Mouse (Mus musculus) heart, postnatal 25 days (tissue): ENCODE measurements around the gene Mfsd14b. TPM values are rescaled to one million over a fixed set of nuclear protein-coding genes. Genes with fewer than 3 reads are reported as not detected.

Source experiments
- DNase-seq: peaks from one replicate; pipeline ENCODE4 v3.0.0; 2022; ENCODE audit warnings: low spot score
- intact Hi-C: fragments of 180-260 bp; cut with DNase I; formaldehyde crosslinking; loops from one replicate; pipeline ENCODE4 v1.15.1; 2025
- total RNA-seq, 2 experiments: library from RNA; stranded (reverse); gene quantifications; 2 replicates each; pipeline ENCODE4 v1.2.3; 2021

Gene Mfsd14b
- total RNA-seq: 10 to 100 TPM; 16.6 to 20.6 TPM

- peak; percentile 81 for DNase-seq
- intact Hi-C loops: loop anchor here (5.0 to 10.0 kb wide), 3 partner anchors 130 to 798 kb away; partner anchors contain the start of genes Aaed1 and Zfp369
These were observed at the start of gene Mfsd14b for GRCm38 (mm10) chr13:65112459-65113110. Gene Mfsd14b (minus strand): TSS chr13:65112975.

- intact Hi-C loops: no loop called here
These were observed 37.2 kb upstream of the Mfsd14b start, which contains the start of gene Olfr466 for GRCm38 (mm10) chr13:65149940-65150339. Gene Olfr466 (plus strand): TSS chr13:65150240.

GRCm38 (mm10) chr13:65137789-65138188 is 25.0 kb upstream of the Mfsd14b start, which contains the start of gene Olfr465-ps1:
Gene Olfr465-ps1 (plus strand): TSS chr13:65138089.
- intact Hi-C loops: no loop called here
- no peak for DNase-seq

More at GRCm38 (mm10) chr13:65149940-65150339, 37.2 kb upstream of the Mfsd14b start, which contains the start of gene Olfr466:
- no peak for DNase-seq

GRCm38 (mm10) chr13:65127063-65127847 is 14.5 kb upstream of the Mfsd14b start:
- intact Hi-C loops: loop anchor here (10.0 kb wide), 1 partner anchor 682 kb away; no protein-coding TSS in a partner anchor
- no peak for DNase-seq

GRCm38 (mm10) chr13:65122111-65122510 is 9.3 kb upstream of the Mfsd14b start:
- intact Hi-C loops: loop anchor here (10.0 kb wide), 1 partner anchor 677 kb away; no protein-coding TSS in a partner anchor
- DNase-seq: no peak

GRCm38 (mm10) chr13:65120984-65121383 is 8.2 kb upstream of the Mfsd14b start:
- intact Hi-C loops: loop anchor here (10.0 kb wide), 1 partner anchor 676 kb away; no protein-coding TSS in a partner anchor
- no peak for DNase-seq

- intact Hi-C loops: loop anchor here (5.0 to 10.0 kb wide), 3 partner anchors 129 to 798 kb away; partner anchors contain the start of genes Aaed1 and Zfp369
These were observed 464 bp upstream of the Mfsd14b start for GRCm38 (mm10) chr13:65113239-65113638.

GRCm38 (mm10) chr13:65111961-65112360 is 814 bp downstream of the Mfsd14b start:
- intact Hi-C loops: loop anchor here (5.0 to 10.0 kb wide), 3 partner anchors 130 to 797 kb away; partner anchors contain the start of genes Aaed1 and Zfp369
- DNase-seq: no peak

More at GRCm38 (mm10) chr13:65113239-65113638, 464 bp upstream of the Mfsd14b start:
- DNase-seq: no peak

- intact Hi-C loops: no loop called here
- DNase-seq: no peak
These were observed 11.5 kb downstream of the Mfsd14b start for GRCm38 (mm10) chr13:65101232-65101631.

GRCm38 (mm10) chr13:65100678-65101077 is 12.1 kb downstream of the Mfsd14b start:
- intact Hi-C loops: no loop called here
- DNase-seq: no peak

- DNase-seq: no peak
- intact Hi-C loops: no loop called here
These were observed 15.8 kb downstream of the Mfsd14b start for GRCm38 (mm10) chr13:65097018-65097417.

- no peak for DNase-seq
- intact Hi-C loops: no loop called here
These were observed 16.9 kb downstream of the Mfsd14b start for GRCm38 (mm10) chr13:65095923-65096322.

GRCm38 (mm10) chr13:65069969-65070368 is 42.8 kb downstream of the Mfsd14b start:
- no peak for DNase-seq
- intact Hi-C loops: no loop called here

- no peak for DNase-seq
- intact Hi-C loops: no loop called here
These were observed 60.1 kb downstream of the Mfsd14b start, which contains the start of gene Prss47 for GRCm38 (mm10) chr13:65052660-65053059. Gene Prss47 (minus strand): TSS chr13:65052760.

- intact Hi-C loops: loop anchor here (2.0 kb wide), 1 partner anchor 94 kb away; no protein-coding TSS in a partner anchor
- no peak for DNase-seq
These were observed 77.7 kb downstream of the Mfsd14b start for GRCm38 (mm10) chr13:65035057-65035456.

GRCm38 (mm10) chr13:65032758-65033157 is 80.0 kb downstream of the Mfsd14b start, which contains the start of gene Spata31d1c:
Gene Spata31d1c (plus strand): TSS chr13:65033058.
- intact Hi-C loops: no loop called here
- DNase-seq: no peak
